Mouse (Mus musculus) urinary bladder, postnatal 36 days (tissue): Measurements from ENCODE around the gene Gm37240.

Source experiments
- DNase-seq, 2 experiments: peaks; one replicate each; pipeline ENCODE4 v3.0.0; 2022; ENCODE audit warnings: low spot score in 2 of 2, mixed read lengths in 1 of 2

Gene Gm37240

GRCm38 (mm10) chr3:85681136-85681535, 206.2 kb downstream of the Gm37240 start:
- DNase-seq: no peak

DNA sequence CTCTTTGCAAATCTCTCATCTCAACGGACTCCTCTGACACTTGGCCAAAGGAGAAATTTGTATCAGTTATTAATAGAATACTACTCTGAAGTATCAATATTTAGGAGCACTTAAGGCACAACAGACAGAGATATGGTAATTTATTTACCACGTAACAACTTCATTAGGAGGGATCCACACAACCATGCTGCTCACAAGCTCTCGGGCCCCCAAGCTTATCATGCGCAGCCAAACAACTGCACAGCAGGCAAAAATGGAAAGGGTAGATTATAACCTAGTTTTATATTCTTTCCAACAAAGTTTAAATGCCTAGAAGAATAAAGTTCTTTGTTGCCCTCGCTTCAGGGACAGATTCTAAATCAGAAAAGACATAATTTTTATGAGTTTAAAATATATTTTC, 207.4 kb downstream of the Gm37240 start:
- no peak for DNase-seq

DNA sequence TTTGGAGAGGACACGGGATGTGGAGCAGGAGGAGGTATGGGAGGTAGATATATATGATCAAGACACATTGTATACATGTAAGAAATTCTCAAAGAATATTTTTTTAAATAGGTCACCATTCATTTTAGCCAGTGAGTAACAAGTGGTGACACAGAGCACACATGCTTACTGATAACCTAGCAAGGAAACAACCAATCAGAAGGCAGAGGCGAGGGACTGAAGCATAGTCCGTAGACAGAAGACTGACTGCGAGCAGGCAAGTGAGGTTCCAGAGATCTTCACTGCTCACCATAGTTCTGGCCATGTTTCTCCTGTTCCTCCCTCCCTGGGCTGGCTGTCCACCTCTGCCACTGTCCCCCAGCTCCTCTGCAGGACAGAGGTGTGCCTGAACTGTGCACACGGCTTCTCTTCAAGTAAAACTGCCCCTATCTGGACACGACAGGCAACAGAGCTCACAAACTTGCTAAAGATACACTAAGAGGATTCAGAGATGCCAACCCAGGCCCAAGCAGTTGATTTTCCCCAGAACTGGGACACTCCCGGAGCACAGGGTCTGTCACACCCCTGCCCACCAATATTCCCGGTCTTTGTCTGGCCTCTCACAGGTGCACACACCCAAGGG, 207.9 kb downstream of the Gm37240 start:
- no peak for DNase-seq

DNA sequence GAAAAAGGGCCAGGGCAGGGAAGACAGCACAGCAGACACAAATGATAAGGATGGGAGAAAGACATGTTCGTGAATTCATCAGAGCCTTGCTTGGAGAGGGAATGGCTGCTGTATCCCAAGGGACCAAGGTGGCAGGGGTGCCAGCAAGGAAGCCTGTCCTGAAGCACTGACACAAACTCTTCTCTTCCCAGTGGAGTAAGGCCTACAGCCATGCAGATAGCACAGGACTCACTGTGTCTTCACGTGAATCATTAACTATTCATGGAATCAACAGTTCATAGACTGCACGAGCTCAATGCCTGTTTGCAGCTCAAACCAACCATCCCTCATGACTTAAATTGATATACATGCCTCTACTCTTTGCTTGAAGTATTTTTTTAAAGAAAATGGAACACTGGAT, 209.4 kb downstream of the Gm37240 start:
- DNase-seq: no peak

DNA sequence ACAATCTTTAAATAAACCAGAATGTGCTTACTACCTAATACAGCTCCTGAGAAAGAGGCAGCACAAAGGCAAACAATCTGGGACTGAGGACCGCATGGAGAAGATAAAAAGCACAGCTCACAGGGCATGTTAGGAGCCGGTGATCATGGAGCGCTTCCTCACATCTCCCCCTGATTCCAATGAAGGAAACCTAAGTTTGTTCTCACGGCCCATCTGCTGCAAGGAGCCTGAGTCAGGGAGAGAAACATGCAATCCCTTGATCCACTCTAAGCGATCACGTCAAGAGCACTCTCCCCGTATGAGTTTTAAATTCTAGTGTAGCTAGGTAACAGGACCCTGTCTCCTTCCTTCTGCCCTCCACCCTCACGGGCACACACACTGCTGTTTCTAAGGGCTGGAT, 210.2 kb downstream of the Gm37240 start:
- DNase-seq: no peak

DNA sequence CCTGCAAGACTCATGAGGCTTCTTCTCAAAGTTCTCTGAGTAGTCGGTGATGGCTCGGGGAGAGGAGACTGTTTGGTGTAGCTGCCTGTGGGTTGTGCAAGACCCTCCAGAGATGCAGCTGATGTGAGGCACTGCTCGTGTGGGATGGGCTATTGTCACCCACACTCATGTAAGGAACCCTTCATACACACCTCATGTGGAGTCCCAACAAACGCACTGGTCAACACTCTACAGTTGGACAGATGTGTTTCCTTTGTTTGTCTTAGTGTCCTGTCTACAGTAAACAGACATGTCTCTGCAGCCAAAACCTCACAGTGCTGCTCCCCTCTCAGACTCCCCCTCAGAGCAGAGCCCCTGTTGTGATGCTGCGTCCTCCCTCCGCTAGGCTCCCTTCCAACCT, 217.5 kb downstream of the Gm37240 start:
- DNase-seq: no peak

- no peak for DNase-seq
Measured at GRCm38 (mm10) chr3:85667683-85668082, 219.6 kb downstream of the Gm37240 start.

GRCm38 (mm10) chr3:85666736-85667135, 220.6 kb downstream of the Gm37240 start:
- no peak for DNase-seq

GRCm38 (mm10) chr3:85666166-85666565, 221.2 kb downstream of the Gm37240 start:
- DNase-seq: no peak

DNA sequence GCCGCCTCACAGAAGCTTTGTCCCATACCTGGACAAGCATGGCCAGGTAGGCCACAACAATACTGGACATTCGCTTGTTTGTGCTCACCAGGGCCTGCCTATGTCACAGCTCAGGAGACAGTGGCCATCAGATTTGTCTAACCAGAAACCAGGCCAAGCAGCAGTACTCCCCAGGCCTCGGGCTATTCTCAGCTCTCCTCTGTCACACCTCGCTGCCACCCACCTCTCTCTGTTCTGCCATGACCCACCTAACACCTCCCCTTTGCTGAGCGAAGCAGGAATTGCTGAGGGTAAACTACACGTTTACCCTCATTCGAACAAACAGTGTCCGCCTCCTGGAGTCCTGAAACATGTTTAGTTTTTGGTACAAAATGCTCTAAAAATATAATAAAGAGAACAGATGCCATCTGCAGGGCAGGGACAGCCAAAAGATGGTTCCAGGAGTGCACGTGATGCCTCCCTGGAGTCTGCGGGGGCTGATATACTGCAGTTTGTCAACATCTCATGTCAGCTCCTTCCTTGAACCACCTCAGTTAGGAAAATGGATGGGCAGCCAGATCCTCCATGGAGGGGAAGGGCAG, 222.6 kb downstream of the Gm37240 start:
- no peak for DNase-seq

DNA sequence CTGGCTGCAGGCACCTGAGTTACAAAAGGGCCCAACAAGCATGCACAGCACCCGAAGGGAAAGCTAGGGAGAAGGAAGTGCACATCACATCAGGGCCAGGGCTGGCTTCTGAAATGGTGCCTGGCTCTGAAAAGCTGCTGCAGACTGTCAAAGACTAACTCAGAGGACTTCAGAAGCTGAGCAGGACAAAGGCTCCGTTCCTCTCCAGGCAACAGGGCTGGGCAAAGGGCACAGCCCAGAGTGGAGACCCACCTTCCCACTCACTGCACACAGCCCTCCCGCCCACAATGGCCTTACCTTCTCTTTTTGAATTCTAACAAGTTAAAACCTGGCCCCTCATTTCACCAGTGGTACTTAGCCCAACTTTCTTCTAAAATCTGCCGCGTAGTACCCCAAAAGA, 223.5 kb downstream of the Gm37240 start:
- no peak for DNase-seq

GRCm38 (mm10) chr3:85661926-85662813, 225.1 kb downstream of the Gm37240 start:
- DNase-seq: no peak

DNA sequence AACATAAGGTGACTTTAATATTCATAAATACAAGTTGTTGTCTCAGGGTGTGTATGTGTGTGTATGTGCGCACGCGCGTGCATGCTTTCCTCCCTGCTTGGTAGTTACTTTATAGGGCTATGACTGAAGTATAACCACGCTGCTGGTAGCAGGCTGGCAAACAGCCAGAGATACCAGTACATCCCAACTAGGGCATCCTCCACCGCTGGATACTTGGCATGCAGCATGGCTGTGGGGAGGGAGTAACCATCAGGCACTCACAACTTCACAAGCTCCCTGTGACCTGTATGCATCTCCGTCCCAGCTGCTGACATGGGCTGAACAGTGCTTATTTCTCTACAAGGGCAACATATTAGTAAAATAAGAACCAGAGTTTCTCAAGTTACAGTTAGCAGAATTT, 227.6 kb downstream of the Gm37240 start:
- DNase-seq: no peak

GRCm38 (mm10) chr3:85655538-85655937, 231.8 kb downstream of the Gm37240 start:
- DNase-seq: no peak

- no peak for DNase-seq
Measured at GRCm38 (mm10) chr3:85652727-85653665, 234.3 kb downstream of the Gm37240 start.

- DNase-seq: no peak
Measured at GRCm38 (mm10) chr3:85649176-85649575, 238.1 kb downstream of the Gm37240 start.

GRCm38 (mm10) chr3:85645517-85646004, 241.8 kb downstream of the Gm37240 start:
- no peak for DNase-seq

DNA sequence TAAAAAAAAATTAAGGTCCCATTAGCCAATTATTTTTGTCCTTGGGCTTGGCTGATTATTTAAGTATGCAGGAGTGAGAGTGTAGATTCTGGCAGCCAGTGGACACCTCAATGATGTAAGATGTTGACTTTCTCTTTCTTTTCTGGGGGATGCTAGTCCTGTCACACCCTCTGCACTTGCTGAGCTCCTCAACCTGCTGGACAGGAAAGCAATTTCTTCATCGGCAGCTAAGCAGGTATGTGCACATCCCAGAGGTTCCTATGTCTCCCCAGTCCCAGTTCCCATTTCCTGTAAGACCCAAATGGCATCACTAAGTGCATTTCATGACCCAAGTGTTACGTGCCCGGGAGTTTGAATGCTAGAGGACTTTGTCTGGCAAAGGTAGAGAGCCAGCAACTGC, 242.5 kb downstream of the Gm37240 start:
- DNase-seq: no peak

DNA sequence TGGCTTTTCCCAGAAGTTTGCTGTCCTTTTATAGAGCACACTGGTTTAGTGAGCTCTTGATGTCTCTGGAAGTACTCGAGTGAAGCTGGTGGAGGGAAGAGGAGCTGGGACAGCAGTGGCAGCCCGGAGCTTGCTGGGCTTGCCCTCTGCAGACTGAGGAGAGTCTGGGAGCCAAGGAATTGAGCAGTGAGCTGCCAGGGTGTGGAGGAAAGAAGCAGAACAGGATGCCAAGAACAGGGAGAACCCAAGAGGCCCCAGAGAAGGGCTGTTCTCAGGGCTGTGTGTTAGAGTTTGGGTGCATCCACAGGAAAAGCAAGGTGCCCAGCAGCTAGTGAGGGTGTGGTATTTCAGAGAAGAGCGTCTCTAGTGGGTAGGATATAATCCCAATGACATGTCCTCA, 245.6 kb downstream of the Gm37240 start:
- DNase-seq: no peak

DNA sequence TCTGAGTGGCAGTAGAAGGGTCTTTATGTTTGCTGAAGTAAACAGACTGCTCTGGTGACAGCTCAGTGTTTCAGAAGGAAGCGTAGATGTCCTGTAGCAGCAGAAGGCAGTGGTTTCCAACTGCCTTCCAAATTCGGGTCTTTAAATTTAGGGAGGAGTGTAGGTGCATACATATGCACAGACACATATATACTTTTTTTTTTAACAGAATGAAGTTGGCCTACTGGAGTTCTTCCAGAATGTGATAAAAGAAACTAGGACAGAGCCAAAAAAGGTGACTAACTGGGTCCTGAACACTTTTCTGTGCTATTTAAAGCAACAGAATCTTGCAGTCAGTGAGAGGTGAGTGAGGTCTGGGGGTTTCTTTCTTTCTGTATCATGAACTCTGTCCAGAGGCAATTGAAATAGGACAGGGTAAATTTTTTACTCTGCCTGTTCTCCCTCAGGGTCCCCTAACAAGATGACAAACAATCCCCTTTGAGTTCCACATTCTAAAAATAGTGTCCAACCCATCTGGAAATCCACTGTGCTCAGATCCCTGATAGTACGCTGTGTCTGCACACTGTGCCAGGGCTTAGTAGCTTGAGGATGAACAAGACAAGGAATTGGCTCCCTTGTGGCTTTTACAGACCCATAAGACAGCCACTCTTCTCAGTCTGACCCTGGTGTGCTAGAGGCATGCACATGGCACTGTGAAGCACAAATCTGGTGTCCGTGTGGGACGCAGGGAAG, 250.4 kb downstream of the Gm37240 start:
- DNase-seq: no peak

DNA sequence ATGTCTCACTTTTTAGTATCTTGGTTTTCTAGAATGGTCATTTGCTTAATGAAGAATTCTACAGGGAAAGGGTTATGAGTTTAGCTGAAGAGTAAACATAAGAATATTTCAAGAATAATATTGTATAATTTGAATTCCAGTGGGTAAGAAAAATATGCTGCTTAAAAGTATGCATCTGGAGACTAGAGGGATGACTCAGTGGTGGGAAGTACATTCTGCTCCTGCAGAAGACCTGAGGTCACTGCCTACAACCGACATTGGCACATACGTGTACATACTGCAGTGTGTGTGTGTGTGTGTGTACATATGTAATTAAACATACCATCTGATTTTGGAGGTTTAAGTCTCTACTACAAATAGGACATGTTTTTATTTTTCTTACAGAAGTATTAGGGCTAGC, 251.7 kb downstream of the Gm37240 start:
- no peak for DNase-seq
